Mouse (Mus musculus) CH12.LX (cell line): ENCODE results near the gene C1qtnf5. TPM values are rescaled to one million over a fixed set of nuclear protein-coding genes. Genes with fewer than 3 reads are reported as not detected.

Experiments
- DNase-seq: peaks from one replicate; pipeline ENCODE4 v3.0.0-alpha.2; 2013; ENCODE audit errors: extremely low read depth
- H3K27ac ChIP-seq: 2 replicates; pipeline ENCODE4 v1.5.1; 2012; ENCODE audit warnings: low read depth, mild to moderate bottlenecking, control low read depth, moderate library complexity; ENCODE audit not compliant: insufficient read depth
- H3K27me3 ChIP-seq: replicated peaks from 2 replicates; pipeline ENCODE3; 2012; ENCODE audit warnings: inconsistent platforms
- H3K36me3 ChIP-seq, 2 experiments: replicated peaks in 1 of 2; 2 replicates each; pipeline versions ENCODE3 to v1.6.1; 2012; ENCODE audit warnings: inconsistent platforms in 1 of 2, low read length in 1 of 2, mild to moderate bottlenecking in 1 of 2, mixed read lengths in 1 of 2, moderate library complexity in 1 of 2; ENCODE audit not compliant: control insufficient read depth in 1 of 2, insufficient read depth in 1 of 2
- H3K4me1 ChIP-seq, 2 experiments: 2 replicates each; pipeline ENCODE4 v1.6.1; 2012; ENCODE audit warnings: inconsistent platforms in 1 of 2, moderate library complexity in 1 of 2; ENCODE audit not compliant: insufficient read depth in 2 of 2, control insufficient read depth in 1 of 2
- H3K4me2 ChIP-seq: 2 replicates; pipeline ENCODE4 v1.6.1; 2012; ENCODE audit warnings: low read depth, mild to moderate bottlenecking, control low read depth; ENCODE audit not compliant: poor library complexity, insufficient read depth, severe bottlenecking
- H3K4me3 ChIP-seq, 3 experiments: fragments of 150-350 bp in 1 of 3; sonication (generic) in 1 of 3; replicated peaks in 1 of 3; 2 replicates each; pipeline versions ENCODE3 to v1.5.1; 2011 to 2012; ENCODE audit warnings: low read depth in 2 of 3, low read length in 2 of 3, mild to moderate bottlenecking in 2 of 3, moderate library complexity in 2 of 3, control low read depth in 1 of 3, improper control_type of control experiment in 1 of 3, inconsistent platforms in 1 of 3, mixed read lengths in 1 of 3; ENCODE audit not compliant: poor library complexity in 1 of 3
- H3K79me2 ChIP-seq: replicated peaks from 2 replicates; pipeline ENCODE4 v1.6.1; 2012; ENCODE audit warnings: mild to moderate bottlenecking, moderate library complexity; ENCODE audit not compliant: control insufficient read depth, poor library complexity, insufficient read depth, severe bottlenecking; ENCODE audit errors: extremely low read depth
- H3K9ac ChIP-seq: 2 replicates; pipeline ENCODE4 v1.6.1; 2012; ENCODE audit warnings: low read depth, mild to moderate bottlenecking, control low read depth, moderate library complexity; ENCODE audit not compliant: insufficient read depth
- H3K9me3 ChIP-seq: replicated peaks from 2 replicates; pipeline ENCODE3; 2012; ENCODE audit warnings: low read length, inconsistent platforms, mixed read lengths
- BHLHE40 ChIP-seq: IDR thresholded peaks from 2 replicates; pipeline ENCODE4 v1.6.1; 2011; ENCODE audit warnings: mild to moderate bottlenecking, low read depth, low read length, improper control_type of control experiment
- CTCF ChIP-seq, 2 experiments: IDR thresholded peaks in 1 of 2; conservative IDR thresholded peaks in 1 of 2; 2 replicates each; pipeline ENCODE4 v1.5.1; 2011 to 2012; ENCODE audit warnings: low read depth in 2 of 2, low read length in 2 of 2, improper control_type of control experiment in 1 of 2, inconsistent platforms in 1 of 2, mild to moderate bottlenecking in 1 of 2, moderate library complexity in 1 of 2
- ELF1 ChIP-seq: IDR thresholded peaks from 2 replicates; pipeline ENCODE4 v1.6.1; 2014; ENCODE audit warnings: low read depth, mild to moderate bottlenecking, inconsistent platforms, low read length, improper control_type of control experiment
- GABPA ChIP-seq: IDR thresholded peaks from 2 replicates; pipeline ENCODE4 v1.6.1; 2012; ENCODE audit warnings: low read depth, low read length, improper control_type of control experiment, inconsistent platforms; ENCODE audit not compliant: insufficient replicate concordance
- JUN ChIP-seq: IDR thresholded peaks from 2 replicates; pipeline ENCODE4 v1.6.1; 2011; ENCODE audit warnings: low read depth, mild to moderate bottlenecking, low read length, improper control_type of control experiment, moderate library complexity; ENCODE audit not compliant: insufficient read depth
- JUND ChIP-seq: conservative IDR thresholded peaks from 2 replicates; pipeline ENCODE4 v1.6.1; 2011; ENCODE audit warnings: low read depth, low read length, improper control_type of control experiment
- MAX ChIP-seq: IDR thresholded peaks from 2 replicates; pipeline ENCODE4 v1.6.1; 2011; ENCODE audit warnings: low read length, improper control_type of control experiment
- MEF2A ChIP-seq: IDR thresholded peaks from 2 replicates; pipeline ENCODE4 v1.6.1; 2014; ENCODE audit warnings: low read depth, mild to moderate bottlenecking, inconsistent platforms, low read length, improper control_type of control experiment, borderline replicate concordance
- MYC ChIP-seq: IDR thresholded peaks from 2 replicates; pipeline ENCODE4 v1.6.1; 2011; ENCODE audit warnings: low read depth, mild to moderate bottlenecking, improper control_type of control experiment, low read length
- NELFE ChIP-seq: IDR thresholded peaks from 2 replicates; pipeline ENCODE4 v1.6.1; 2011; ENCODE audit warnings: low read depth, low read length, improper control_type of control experiment
- PAX5 ChIP-seq: IDR thresholded peaks from 2 replicates; pipeline ENCODE4 v1.6.1; 2012; ENCODE audit warnings: low read length, inconsistent platforms, mixed read lengths
- RAD21 ChIP-seq: IDR thresholded peaks from 2 replicates; pipeline ENCODE4 v1.6.1; 2011; ENCODE audit warnings: low read depth, mild to moderate bottlenecking, low read length, improper control_type of control experiment, moderate library complexity
- RCOR1 ChIP-seq: conservative IDR thresholded peaks from 2 replicates; pipeline ENCODE4 v1.6.1; 2012; ENCODE audit warnings: low read depth, mild to moderate bottlenecking, inconsistent platforms, low read length, improper control_type of control experiment
- SMC3 ChIP-seq: IDR thresholded peaks from 2 replicates; pipeline ENCODE4 v1.6.1; 2011; ENCODE audit warnings: low read depth, low read length, improper control_type of control experiment
- TBP ChIP-seq: conservative IDR thresholded peaks from 2 replicates; pipeline ENCODE4 v1.6.1; 2011; ENCODE audit warnings: low read depth, low read length, improper control_type of control experiment
- UBTF ChIP-seq: IDR thresholded peaks from 2 replicates; pipeline ENCODE4 v1.6.1; 2012; ENCODE audit warnings: low read depth, mild to moderate bottlenecking, inconsistent platforms, low read length, improper control_type of control experiment, moderate library complexity
- ZC3H11A ChIP-seq: IDR thresholded peaks from 2 replicates; pipeline ENCODE4 v1.6.1; 2012; ENCODE audit warnings: low read depth, mild to moderate bottlenecking, inconsistent platforms, low read length, improper control_type of control experiment
- ZMIZ1 ChIP-seq: IDR thresholded peaks from 2 replicates; pipeline ENCODE4 v1.6.1; 2012; ENCODE audit warnings: low read depth, mild to moderate bottlenecking, inconsistent platforms, low read length, improper control_type of control experiment
- dilution Hi-C: fragments of 300-500 bp; cut with MboI; formaldehyde crosslinking; loops from 2 replicates; pipeline ENCODE4 v1.14.3; 2020; ENCODE audit warnings: low sequenced_read_pairs; ENCODE audit not compliant: extremely low pct_unique_long_range_greater_than_20kb, extremely low pct_ligation_motif_present
- in situ Hi-C: fragments of 300-500 bp; cut with MboI; formaldehyde crosslinking; loops from 3 replicates; pipeline ENCODE4 v1.14.3; 2019; ENCODE audit warnings: low sequenced_read_pairs, low pct_ligation_motif_present, low pct_unique_long_range_greater_than_20kb, mixed read lengths
- polyA plus RNA-seq: library from polyadenylated mRNA; unstranded; fragments of >175 nt; gene quantifications from 2 replicates; pipeline ENCODE4 v1.2.1, GENCODE M21; 2012; ENCODE audit warnings: low read depth; ENCODE audit not compliant: insufficient read length
- total RNA-seq, 2 experiments: library from RNA; depleted of rRNA; stranded (reverse); fragments of 300-350 nt in 1 of 2; fragments of >200 nt in 1 of 2; gene quantifications; 2 replicates each; pipeline ENCODE4 v1.2.3; 2012 to 2014

The C1qtnf5 gene
- total and polyA plus RNA-seq, 3 experiments: not detected

GRCm38 (mm10) chr9:44144023-44144717, 37.1 kb downstream of the C1qtnf5 start:
- no peaks in the 10 kb centered on the region for H3K9me3 ChIP-seq
- in situ Hi-C loops: no loop called here
- no peaks in the 10 kb centered on the region for H3K27me3 ChIP-seq
- H3K36me3 ChIP-seq: peaks cover 34 to 72% of the 10 kb centered on the region in 2 experiments
- peaks cover 6 to 16% of the 10 kb centered on the region in 2 experiments for H3K4me1 ChIP-seq
- H3K79me2 ChIP-seq: no peaks in the 10 kb centered on the region
- H3K4me2 ChIP-seq: no peak overlapping the region
- H3K4me3 ChIP-seq: no peak overlapping the region
- H3K27ac ChIP-seq: no peak overlapping the region; the same call in 1 of the 2 replicates
- TF ChIP-seq MEF2A (no peak), CTCF (conservative IDR thresholded peaks at IDR 0.05 in 1 of 2, IDR thresholded peaks at IDR 0.05 in 1 of 2; ENCODE audit: low read depth in 2 of 2, low read length in 2 of 2) (peak in 1 of 2 experiments; percentile 28; a peak in 2 of 4 replicates)
- no peak overlapping the region for H3K9ac ChIP-seq
- dilution Hi-C loops: no loop called here
- peak; percentile 39 for DNase-seq

- no peaks in the 10 kb centered on the region for H3K79me2 ChIP-seq
- no peak for TF ChIP-seq GABPA
- TF ChIP-seq JUN: no peak
- TF ChIP-seq ELF1: no peak
- no peak for TF ChIP-seq ZC3H11A
- TF ChIP-seq JUND: no peak
- no peak for TF ChIP-seq ZMIZ1
- no peak for TF ChIP-seq MAX
- TF ChIP-seq, all 38 proteins: peak for 0
- Histone ChIP-seq H3K9ac (no peak overlapping the region), H3K4me2 (no peak overlapping the region), H3K27me3 (no peaks in the 10 kb centered on the region), H3K4me1 (peaks cover 6 to 16% of the 10 kb centered on the region in 2 experiments), H3K4me3 (no peak overlapping the region), H3K36me3 (peaks cover 34 to 73% of the 10 kb centered on the region in 2 experiments), H3K27ac (no peak overlapping the region; the same call in 1 of the 2 replicates), H3K9me3 (no peaks in the 10 kb centered on the region)
- dilution Hi-C loops (no loop called here), in situ Hi-C loops (no loop called here)
- DNase-seq: no peak
These were observed 37.6 kb downstream of the C1qtnf5 start for GRCm38 (mm10) chr9:44144718-44145060.

GRCm38 (mm10) chr9:44147290-44147689, 40.2 kb downstream of the C1qtnf5 start:
- Histone ChIP-seq H3K27ac (no peak overlapping the region), H3K27me3 (no peaks in the 10 kb centered on the region), H3K4me2 (no peak overlapping the region), H3K9me3 (no peaks in the 10 kb centered on the region), H3K79me2 (no peaks in the 10 kb centered on the region), H3K9ac (no peak overlapping the region), H3K4me1 (peaks cover 6 to 16% of the 10 kb centered on the region in 2 experiments), H3K36me3 (peaks cover 51 to 66% of the 10 kb centered on the region in 2 experiments), H3K4me3 (no peak overlapping the region)
- peak; percentile 18 for DNase-seq
- 0 out of 2 replicates have a peak, but pooled peaks have one; percentile 15 for TF ChIP-seq BHLHE40
- no peak for TF ChIP-seq PAX5
- TF ChIP-seq NELFE: no peak
- TF ChIP-seq RCOR1: no peak
- TF ChIP-seq RAD21: peak; percentile 17
- peak in 1 of 2 experiments; percentile 60; a peak in 2 of 4 replicates for TF ChIP-seq CTCF (conservative IDR thresholded peaks at IDR 0.05 in 1 of 2, IDR thresholded peaks at IDR 0.05 in 1 of 2; ENCODE audit: low read depth in 2 of 2, low read length in 2 of 2)
- no peak for TF ChIP-seq TBP
- peak; percentile 47 for TF ChIP-seq SMC3
- no peak for TF ChIP-seq MYC
- no peak for TF ChIP-seq UBTF
- dilution Hi-C loops: no loop called here
- in situ Hi-C loops: no loop called here
